Mouse (Mus musculus): ENCODE results near the gene Atl1. TPM values are rescaled to one million over a fixed set of nuclear protein-coding genes. Genes with fewer than 3 reads are reported as not detected.

Gene Atl1
- polyA plus RNA-seq, 1 experiment from 2014 or later: 48.1 TPM

DNA sequence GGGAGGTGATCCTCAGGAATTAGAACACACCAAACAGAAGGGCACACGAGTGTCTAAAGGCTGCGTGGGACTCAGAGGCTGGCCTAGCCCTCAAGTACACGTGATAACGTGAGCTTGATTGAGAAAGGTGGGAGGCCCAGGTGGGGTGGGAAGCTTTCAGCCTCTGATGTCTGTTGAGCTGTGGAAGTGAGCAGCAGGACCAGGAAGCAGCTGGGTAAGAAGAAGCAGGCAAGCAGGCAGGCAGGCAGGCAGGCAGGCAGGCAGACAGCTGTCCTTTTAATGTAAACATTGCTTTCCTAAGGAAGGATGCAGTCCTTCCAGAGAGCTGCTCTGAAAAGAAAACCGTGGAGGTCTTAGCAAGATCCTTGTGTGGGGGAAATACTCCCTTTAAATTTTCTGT is 1.9 kb upstream of the Atl1 start:
- no peak for ATAC-seq (ENCODE audit: insufficient read depth, low FRiP score, low TSS enrichment)
- Histone ChIP-seq H3K4me3 (ENCODE audit: low read depth, low read length) (0 out of 2 replicates have a peak overlapping the region, but pooled peaks have one; percentile 2), H3K4me1 (ENCODE audit: control insufficient read depth, insufficient read depth, low read length) (peaks cover 13% of the 10 kb centered on the region), H3K9ac (ENCODE audit: low read length) (peak overlapping the region; percentile 10; the same call in 1 of the 2 replicates), H3K9me3 (ENCODE audit: control insufficient read depth, low read length) (no peaks in the 10 kb centered on the region), H3K27me3 (ENCODE audit: control insufficient read depth, insufficient read depth, low read length) (no peaks in the 10 kb centered on the region), H3K4me2 (ENCODE audit: low read depth) (peak overlapping the region; percentile 60), H3K27ac (ENCODE audit: low read depth, low read length) (no peak overlapping the region), H3K36me3 (ENCODE audit: control insufficient read depth, insufficient read depth, low read length) (no peaks in the 10 kb centered on the region)
- no peak for DNase-seq (ENCODE audit: low spot score)
- 26% methylated on average over 5 of the region's 5 CpGs for WGBS

DNA sequence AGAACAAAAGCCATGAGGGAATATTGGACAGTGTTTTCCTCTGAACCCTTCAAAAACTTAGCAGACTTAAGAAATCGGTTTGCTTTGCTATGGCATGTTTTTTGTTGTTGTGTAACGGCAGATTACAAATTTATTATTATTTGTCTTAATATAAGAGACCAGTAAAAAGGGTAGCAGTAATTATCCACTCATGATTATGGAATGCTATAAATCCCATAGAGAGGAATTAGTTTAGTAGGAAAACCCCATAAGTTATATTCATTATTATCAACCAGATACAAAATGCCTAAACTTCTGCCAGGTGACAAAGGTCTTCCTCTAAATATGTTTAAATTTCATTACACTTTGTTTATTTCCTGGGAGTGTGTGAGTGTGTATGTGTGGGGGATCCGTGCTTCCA is 693 bp upstream of the Atl1 start:
- WGBS: 45% methylated on average over 3 of the region's 3 CpGs

DNA sequence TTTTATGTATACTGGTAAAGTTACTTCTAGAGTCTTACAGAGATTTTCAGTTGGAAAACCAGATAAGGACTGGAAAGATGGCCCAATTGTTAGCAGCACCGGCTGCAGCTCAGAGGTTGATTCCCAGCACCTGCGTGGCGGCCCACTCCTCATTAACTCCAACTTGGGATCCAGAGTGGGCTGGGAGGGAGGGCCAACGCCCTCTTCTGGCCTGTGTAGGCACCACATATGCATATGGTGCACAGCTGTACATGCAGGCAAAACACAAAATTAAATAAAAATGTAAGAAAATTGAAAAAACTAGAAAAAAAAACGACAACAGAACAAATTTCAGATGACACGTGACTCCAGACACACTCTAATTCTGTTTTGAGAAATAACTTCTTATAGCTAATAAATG is 1.5 kb downstream of the Atl1 start:
- Histone ChIP-seq H3K4me1 (ENCODE audit: control insufficient read depth, insufficient read depth, low read length) (peaks cover 13% of the 10 kb centered on the region), H3K27ac (ENCODE audit: low read depth, low read length) (no peak overlapping the region), H3K9ac (ENCODE audit: low read length) (no peak overlapping the region), H3K36me3 (ENCODE audit: control insufficient read depth, insufficient read depth, low read length) (no peaks in the 10 kb centered on the region), H3K27me3 (ENCODE audit: control insufficient read depth, insufficient read depth, low read length) (no peaks in the 10 kb centered on the region), H3K4me2 (ENCODE audit: low read depth) (no peak overlapping the region), H3K4me3 (ENCODE audit: low read depth, low read length) (no peak overlapping the region), H3K9me3 (ENCODE audit: control insufficient read depth, low read length) (no peaks in the 10 kb centered on the region)
- ATAC-seq (ENCODE audit: insufficient read depth, low FRiP score, low TSS enrichment) (no peak), DNase-seq (ENCODE audit: low spot score) (no peak)
- WGBS: 70% methylated on average over 6 of the region's 6 CpGs

More for the DNA sequence above, 693 bp upstream of the Atl1 start:
- peak overlapping the region; percentile 87 for H3K4me3 ChIP-seq (ENCODE audit: low read depth, low read length)
- H3K27me3 ChIP-seq (ENCODE audit: control insufficient read depth, insufficient read depth, low read length): no peaks in the 10 kb centered on the region
- H3K36me3 ChIP-seq (ENCODE audit: control insufficient read depth, insufficient read depth, low read length): no peaks in the 10 kb centered on the region
- peak overlapping the region; percentile 97 for H3K9ac ChIP-seq (ENCODE audit: low read length)
- ATAC-seq (ENCODE audit: insufficient read depth, low FRiP score, low TSS enrichment): no peak
- H3K27ac ChIP-seq (ENCODE audit: low read depth, low read length): no peak overlapping the region
- H3K4me2 ChIP-seq (ENCODE audit: low read depth): peak overlapping the region; percentile 60
- no peaks in the 10 kb centered on the region for H3K9me3 ChIP-seq (ENCODE audit: control insufficient read depth, low read length)
- H3K4me1 ChIP-seq (ENCODE audit: control insufficient read depth, insufficient read depth, low read length): peaks cover 13% of the 10 kb centered on the region
- no peak for DNase-seq (ENCODE audit: low spot score)

- H3K4me3 ChIP-seq (ENCODE audit: low read depth, low read length): no peak overlapping the region
- H3K27ac ChIP-seq (ENCODE audit: low read depth, low read length): no peak overlapping the region
- WGBS: 20% methylated on average over 2 of the region's 2 CpGs
- ATAC-seq (ENCODE audit: insufficient read depth, low FRiP score, low TSS enrichment) (no peak), DNase-seq (ENCODE audit: low spot score) (no peak)
- no peak overlapping the region for H3K4me2 ChIP-seq (ENCODE audit: low read depth)
- no peaks in the 10 kb centered on the region for H3K27me3 ChIP-seq (ENCODE audit: control insufficient read depth, insufficient read depth, low read length)
- no peak overlapping the region for H3K9ac ChIP-seq (ENCODE audit: low read length)
- no peaks in the 10 kb centered on the region for H3K9me3 ChIP-seq (ENCODE audit: control insufficient read depth, low read length)
- no peaks in the 10 kb centered on the region for H3K36me3 ChIP-seq (ENCODE audit: control insufficient read depth, insufficient read depth, low read length)
- H3K4me1 ChIP-seq (ENCODE audit: control insufficient read depth, insufficient read depth, low read length): peaks cover 11% of the 10 kb centered on the region
Measured at GRCm38 (mm10) chr12:69895046-69895445, 2.6 kb downstream of the Atl1 start.

GRCm38 (mm10) chr12:69898119-69898518 is 5.7 kb downstream of the Atl1 start:
- Histone ChIP-seq H3K36me3 (ENCODE audit: control insufficient read depth, insufficient read depth, low read length) (no peaks in the 10 kb centered on the region), H3K9ac (ENCODE audit: low read length) (no peak overlapping the region), H3K27me3 (ENCODE audit: control insufficient read depth, insufficient read depth, low read length) (no peaks in the 10 kb centered on the region), H3K4me2 (ENCODE audit: low read depth) (no peak overlapping the region), H3K9me3 (ENCODE audit: control insufficient read depth, low read length) (no peaks in the 10 kb centered on the region), H3K4me3 (ENCODE audit: low read depth, low read length) (no peak overlapping the region), H3K27ac (ENCODE audit: low read depth, low read length) (no peak overlapping the region), H3K4me1 (ENCODE audit: control insufficient read depth, insufficient read depth, low read length) (peaks cover 3% of the 10 kb centered on the region; the same call in 1 of the 2 replicates)
- no peak for ATAC-seq (ENCODE audit: insufficient read depth, low FRiP score, low TSS enrichment)
- 89% methylated on average over 4 of the region's 4 CpGs for WGBS
- no peak for DNase-seq (ENCODE audit: low spot score)

DNA sequence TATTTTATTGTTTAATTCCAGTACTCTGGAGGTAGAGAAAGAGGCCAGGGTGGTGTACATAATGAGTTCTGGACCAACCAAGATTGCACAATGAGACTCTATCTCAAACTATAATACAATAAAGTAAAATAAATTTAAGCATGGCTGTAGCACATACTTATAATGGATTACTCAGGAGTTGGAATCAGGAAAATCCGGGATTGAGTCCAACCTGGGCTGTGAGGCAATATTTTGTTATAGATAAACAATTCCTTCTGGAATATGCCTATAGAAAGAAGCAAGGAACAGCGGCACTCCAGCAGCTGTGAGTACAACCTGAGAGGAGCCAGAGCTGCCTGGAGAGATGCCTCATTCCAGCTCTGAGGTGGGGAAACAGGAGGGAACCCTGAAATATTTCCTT is 12.6 kb downstream of the Atl1 start:
- H3K4me3 ChIP-seq (ENCODE audit: low read depth, low read length): no peak overlapping the region
- no peak overlapping the region for H3K9ac ChIP-seq (ENCODE audit: low read length)
- 0 out of 2 replicates have a peak, but pooled peaks cover 3% of the 10 kb centered on the region for H3K4me1 ChIP-seq (ENCODE audit: control insufficient read depth, insufficient read depth, low read length)
- ATAC-seq (ENCODE audit: insufficient read depth, low FRiP score, low TSS enrichment) (no peak), DNase-seq (ENCODE audit: low spot score) (no peak)
- H3K27me3 ChIP-seq (ENCODE audit: control insufficient read depth, insufficient read depth, low read length): no peaks in the 10 kb centered on the region
- no peaks in the 10 kb centered on the region for H3K9me3 ChIP-seq (ENCODE audit: control insufficient read depth, low read length)
- 82% methylated on average over 2 of the region's 2 CpGs for WGBS
- H3K36me3 ChIP-seq (ENCODE audit: control insufficient read depth, insufficient read depth, low read length): no peaks in the 10 kb centered on the region
- no peak overlapping the region for H3K4me2 ChIP-seq (ENCODE audit: low read depth)
- no peak overlapping the region for H3K27ac ChIP-seq (ENCODE audit: low read depth, low read length)

DNA sequence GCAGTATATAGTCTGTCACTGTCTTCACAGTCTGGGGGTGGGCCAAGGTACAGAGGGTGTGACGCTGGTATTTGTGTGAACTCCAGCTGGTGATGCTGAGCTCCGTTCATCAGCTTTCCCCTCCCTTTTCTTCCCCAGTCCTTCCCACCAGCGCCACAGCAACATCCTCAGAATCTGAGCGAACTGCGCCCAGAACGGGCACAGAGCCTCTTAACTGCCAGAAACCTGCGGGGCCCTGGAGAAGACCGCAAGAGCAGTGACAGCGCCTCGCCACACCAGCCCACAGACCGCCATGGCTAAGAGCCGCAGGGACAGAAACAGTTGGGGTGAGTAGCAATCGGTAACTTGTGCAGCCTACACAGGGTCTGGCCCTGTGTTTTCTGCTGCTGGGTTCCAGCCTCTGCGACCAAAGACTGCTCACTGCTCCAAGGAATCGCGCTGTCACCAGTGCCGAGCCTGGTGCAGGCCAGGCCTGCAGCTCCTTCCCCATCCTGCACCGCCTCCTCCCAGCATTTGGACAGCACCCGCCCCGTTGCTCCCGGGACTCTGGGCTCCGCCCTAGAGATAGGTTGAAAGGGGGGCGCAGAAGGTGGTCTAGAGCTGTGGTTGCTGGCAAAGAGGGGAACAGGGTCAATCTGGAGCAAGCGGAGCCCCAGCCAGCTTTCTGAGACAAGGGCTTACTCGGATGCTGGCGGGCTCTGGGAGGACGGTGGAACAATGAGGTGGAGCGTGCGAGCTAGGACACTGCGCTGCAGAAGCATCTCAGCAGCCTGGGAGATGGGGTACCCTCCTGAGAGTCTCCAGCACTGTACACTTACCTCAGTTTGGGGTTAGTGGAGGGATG is 15.5 kb downstream of the Atl1 start:
- ATAC-seq (ENCODE audit: insufficient read depth, low FRiP score, low TSS enrichment) (peak; percentile 89), DNase-seq (ENCODE audit: low spot score) (peak; percentile 79)
- no peaks in the 10 kb centered on the region for H3K27me3 ChIP-seq (ENCODE audit: control insufficient read depth, insufficient read depth, low read length)
- peak overlapping the region; percentile 86 for H3K27ac ChIP-seq (ENCODE audit: low read depth, low read length)
- peak overlapping the region; percentile 71 for H3K4me2 ChIP-seq (ENCODE audit: low read depth)
- H3K9me3 ChIP-seq (ENCODE audit: control insufficient read depth, low read length): no peaks in the 10 kb centered on the region
- peak overlapping the region; percentile 78 for H3K9ac ChIP-seq (ENCODE audit: low read length)
- H3K36me3 ChIP-seq (ENCODE audit: control insufficient read depth, insufficient read depth, low read length): no peaks in the 10 kb centered on the region
- 2% methylated on average over 30 of the region's 30 CpGs for WGBS
- 0 out of 2 replicates have a peak, but pooled peaks cover 3% of the 10 kb centered on the region for H3K4me1 ChIP-seq (ENCODE audit: control insufficient read depth, insufficient read depth, low read length)
- peak overlapping the region; percentile 41 for H3K4me3 ChIP-seq (ENCODE audit: low read depth, low read length)

- peak; percentile 58 for DNase-seq (ENCODE audit: low spot score)
- WGBS: 27% methylated on average over 19 of the region's 19 CpGs
- peak; percentile 67 for ATAC-seq (ENCODE audit: insufficient read depth, low FRiP score, low TSS enrichment)
Measured at GRCm38 (mm10) chr12:69908511-69908900, 16.1 kb downstream of the Atl1 start.

DNA sequence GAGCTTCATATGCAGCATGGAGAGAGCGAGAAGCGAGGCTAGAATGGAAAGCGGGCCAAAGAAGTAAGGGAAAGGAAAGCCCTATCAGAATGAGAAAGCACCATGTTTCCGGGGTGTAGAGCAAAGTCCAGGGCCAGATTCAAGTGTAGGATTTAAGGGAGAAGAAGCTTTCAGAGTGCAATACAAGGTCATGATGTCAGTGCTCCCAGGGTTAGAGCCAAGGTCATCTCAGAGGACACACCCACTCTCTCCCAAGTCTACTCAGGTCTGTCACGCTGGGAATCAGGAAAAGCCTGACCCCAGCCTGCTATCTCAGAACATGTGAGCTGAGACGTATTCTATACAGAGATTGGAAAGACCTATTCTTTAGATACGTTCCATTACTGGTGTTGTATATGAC is 19.5 kb downstream of the Atl1 start:
- Histone ChIP-seq H3K4me3 (ENCODE audit: low read depth, low read length) (no peak overlapping the region), H3K9ac (ENCODE audit: low read length) (no peak overlapping the region), H3K4me2 (ENCODE audit: low read depth) (no peak overlapping the region), H3K9me3 (ENCODE audit: control insufficient read depth, low read length) (no peaks in the 10 kb centered on the region), H3K4me1 (ENCODE audit: control insufficient read depth, insufficient read depth, low read length) (0 out of 2 replicates have a peak, but pooled peaks cover 3% of the 10 kb centered on the region), H3K27me3 (ENCODE audit: control insufficient read depth, insufficient read depth, low read length) (no peaks in the 10 kb centered on the region), H3K27ac (ENCODE audit: low read depth, low read length) (no peak overlapping the region), H3K36me3 (ENCODE audit: control insufficient read depth, insufficient read depth, low read length) (no peaks in the 10 kb centered on the region)
- DNase-seq (ENCODE audit: low spot score): no peak
- WGBS: 88% methylated on average over 7 of the region's 7 CpGs
- no peak for ATAC-seq (ENCODE audit: insufficient read depth, low FRiP score, low TSS enrichment)

More at GRCm38 (mm10) chr12:69908511-69908900, 16.1 kb downstream of the Atl1 start:
- peak overlapping the region; percentile 41 for H3K4me3 ChIP-seq (ENCODE audit: low read depth, low read length)
- H3K27me3 ChIP-seq (ENCODE audit: control insufficient read depth, insufficient read depth, low read length): no peaks in the 10 kb centered on the region
- peak overlapping the region; percentile 78 for H3K9ac ChIP-seq (ENCODE audit: low read length)
- H3K9me3 ChIP-seq (ENCODE audit: control insufficient read depth, low read length): no peaks in the 10 kb centered on the region
- H3K36me3 ChIP-seq (ENCODE audit: control insufficient read depth, insufficient read depth, low read length): no peaks in the 10 kb centered on the region
- H3K4me2 ChIP-seq (ENCODE audit: low read depth): peak overlapping the region; percentile 71
- peak overlapping the region; percentile 86 for H3K27ac ChIP-seq (ENCODE audit: low read depth, low read length)
- 0 out of 2 replicates have a peak, but pooled peaks cover 3% of the 10 kb centered on the region for H3K4me1 ChIP-seq (ENCODE audit: control insufficient read depth, insufficient read depth, low read length)

Data from neural tube, embryonic 11.5 days (tissue).